Mouse (Mus musculus) CH12.LX (cell line): Measurements from ENCODE around the gene Prickle3. TPM values are rescaled to one million over a fixed set of nuclear protein-coding genes. Genes with fewer than 3 reads are reported as not detected.
A peak's percentile ranks its signal among the peaks of the same experiment; 100 is the strongest.
"Not testable (repeated sequence)": the region's sequence is repeated elsewhere in the genome, so short reads cannot be mapped to it uniquely, and the experiment has no call there.

Source experiments
- DNase-seq: peaks from one replicate; pipeline ENCODE4 v3.0.0-alpha.2; 2013; ENCODE audit errors: extremely low read depth
- H3K27ac ChIP-seq: 2 replicates; pipeline ENCODE4 v1.5.1; 2012; ENCODE audit warnings: low read depth, mild to moderate bottlenecking, control low read depth, moderate library complexity; ENCODE audit not compliant: insufficient read depth
- H3K27me3 ChIP-seq: replicated peaks from 2 replicates; pipeline ENCODE3; 2012; ENCODE audit warnings: inconsistent platforms
- H3K36me3 ChIP-seq, 2 experiments: replicated peaks in 1 of 2; 2 replicates each; pipeline versions ENCODE3 to v1.6.1; 2012; ENCODE audit warnings: inconsistent platforms in 1 of 2, low read length in 1 of 2, mild to moderate bottlenecking in 1 of 2, mixed read lengths in 1 of 2, moderate library complexity in 1 of 2; ENCODE audit not compliant: control insufficient read depth in 1 of 2, insufficient read depth in 1 of 2
- H3K4me1 ChIP-seq, 2 experiments: 2 replicates each; pipeline ENCODE4 v1.6.1; 2012; ENCODE audit warnings: inconsistent platforms in 1 of 2, moderate library complexity in 1 of 2; ENCODE audit not compliant: insufficient read depth in 2 of 2, control insufficient read depth in 1 of 2
- H3K4me2 ChIP-seq: 2 replicates; pipeline ENCODE4 v1.6.1; 2012; ENCODE audit warnings: low read depth, mild to moderate bottlenecking, control low read depth; ENCODE audit not compliant: poor library complexity, insufficient read depth, severe bottlenecking
- H3K4me3 ChIP-seq, 3 experiments: fragments of 150-350 bp in 1 of 3; sonication (generic) in 1 of 3; replicated peaks in 1 of 3; 2 replicates each; pipeline versions ENCODE3 to v1.5.1; 2011 to 2012; ENCODE audit warnings: low read depth in 2 of 3, low read length in 2 of 3, mild to moderate bottlenecking in 2 of 3, moderate library complexity in 2 of 3, control low read depth in 1 of 3, improper control_type of control experiment in 1 of 3, inconsistent platforms in 1 of 3, mixed read lengths in 1 of 3; ENCODE audit not compliant: poor library complexity in 1 of 3
- H3K79me2 ChIP-seq: replicated peaks from 2 replicates; pipeline ENCODE4 v1.6.1; 2012; ENCODE audit warnings: mild to moderate bottlenecking, moderate library complexity; ENCODE audit not compliant: control insufficient read depth, poor library complexity, insufficient read depth, severe bottlenecking; ENCODE audit errors: extremely low read depth
- H3K9ac ChIP-seq: 2 replicates; pipeline ENCODE4 v1.6.1; 2012; ENCODE audit warnings: low read depth, mild to moderate bottlenecking, control low read depth, moderate library complexity; ENCODE audit not compliant: insufficient read depth
- H3K9me3 ChIP-seq: replicated peaks from 2 replicates; pipeline ENCODE3; 2012; ENCODE audit warnings: low read length, inconsistent platforms, mixed read lengths
- CHD1 ChIP-seq: IDR thresholded peaks from 2 replicates; pipeline ENCODE4 v1.6.1; 2012; ENCODE audit warnings: low read depth, low read length, improper control_type of control experiment, inconsistent platforms
- ELF1 ChIP-seq: IDR thresholded peaks from 2 replicates; pipeline ENCODE4 v1.6.1; 2014; ENCODE audit warnings: low read depth, mild to moderate bottlenecking, inconsistent platforms, low read length, improper control_type of control experiment
- MYC ChIP-seq: IDR thresholded peaks from 2 replicates; pipeline ENCODE4 v1.6.1; 2011; ENCODE audit warnings: low read depth, mild to moderate bottlenecking, improper control_type of control experiment, low read length
- NRF1 ChIP-seq: IDR thresholded peaks from 2 replicates; pipeline ENCODE4 v1.6.1; 2014; ENCODE audit warnings: low read depth, mild to moderate bottlenecking, inconsistent platforms, low read length, improper control_type of control experiment, moderate library complexity
- POLR2A ChIP-seq: IDR thresholded peaks from 2 replicates; pipeline ENCODE4 v1.6.1; 2011; ENCODE audit warnings: low read depth, mild to moderate bottlenecking, improper control_type of control experiment, low read length
- TBP ChIP-seq: conservative IDR thresholded peaks from 2 replicates; pipeline ENCODE4 v1.6.1; 2011; ENCODE audit warnings: low read depth, low read length, improper control_type of control experiment
- dilution Hi-C: fragments of 300-500 bp; cut with MboI; formaldehyde crosslinking; loops from 2 replicates; pipeline ENCODE4 v1.14.3; 2020; ENCODE audit warnings: low sequenced_read_pairs; ENCODE audit not compliant: extremely low pct_unique_long_range_greater_than_20kb, extremely low pct_ligation_motif_present
- in situ Hi-C: fragments of 300-500 bp; cut with MboI; formaldehyde crosslinking; loops from 3 replicates; pipeline ENCODE4 v1.14.3; 2019; ENCODE audit warnings: low sequenced_read_pairs, low pct_ligation_motif_present, low pct_unique_long_range_greater_than_20kb, mixed read lengths
- polyA plus RNA-seq: library from polyadenylated mRNA; unstranded; fragments of >175 nt; gene quantifications from 2 replicates; pipeline ENCODE4 v1.2.1, GENCODE M21; 2012; ENCODE audit warnings: low read depth; ENCODE audit not compliant: insufficient read length
- total RNA-seq, 2 experiments: library from RNA; depleted of rRNA; stranded (reverse); fragments of 300-350 nt in 1 of 2; fragments of >200 nt in 1 of 2; gene quantifications; 2 replicates each; pipeline ENCODE4 v1.2.3; 2012 to 2014

Prickle3 gene
- total and polyA plus RNA-seq, 3 experiments, result 2.2 to 12.5 (median 4.5) TPM

GRCm38 (mm10) chrX:7714135-7714899 is 57.3 kb downstream of the Prickle3 start, which contains the start of gene Wdr45:
Gene Wdr45, plus strand, starts transcription at chrX:7714333.
- peak within 1 kb of the TSS; percentile 46 for H3K4me2 ChIP-seq
- H3K36me3 ChIP-seq, H3K9me3 ChIP-seq, H3K27me3 ChIP-seq, dilution Hi-C loops, in situ Hi-C loops, H3K79me2 ChIP-seq, H3K4me1 ChIP-seq: not testable (repeated sequence)
- peak within 1 kb of the TSS; percentile 47 to 57 (median 57) for H3K4me3 ChIP-seq
- peak within 1 kb of the TSS; percentile 60 for H3K27ac ChIP-seq
- H3K9ac ChIP-seq, result peak within 1 kb of the TSS; percentile 76
- 0 out of 2 replicates have a peak, but pooled peaks have one; percentile 26 for TF ChIP-seq MYC
- TF ChIP-seq NRF1, result peak; percentile 94
- peak; percentile 67 for TF ChIP-seq POLR2A
- 0 out of 2 replicates have a peak, but pooled peaks have one; percentile 20 for TF ChIP-seq TBP
- TF ChIP-seq ELF1, result peak; percentile 50
- peak; percentile 72; the same call in 1 of the 2 replicates for TF ChIP-seq CHD1
- peak; percentile 96 for DNase-seq

GRCm38 (mm10) chrX:7716058-7716457 is 59.0 kb downstream of the Prickle3 start:
- H3K4me2 ChIP-seq, H3K36me3 ChIP-seq, dilution Hi-C loops, H3K4me1 ChIP-seq, in situ Hi-C loops, H3K9me3 ChIP-seq, H3K27ac ChIP-seq, H3K4me3 ChIP-seq, H3K79me2 ChIP-seq, DNase-seq, H3K27me3 ChIP-seq, H3K9ac ChIP-seq: not testable (repeated sequence)

Other genes with a start within 250 kb of the Prickle3 start
- gene Foxp3, start 83.6 kb upstream of the Prickle3 start, total RNA-seq (2012; rRNA removed), result 0.38 and 0.55 TPM in 2 replicates
- gene Foxp3, start 83.6 kb upstream of the Prickle3 start, total RNA-seq (2014; rRNA removed), result not detected in 2 replicates
- 0.21 and 0.40 TPM in 2 replicates for gene Foxp3, start 83.6 kb upstream of the Prickle3 start, polyA plus RNA-seq
- 0.29 and 0.51 TPM in 2 replicates for gene Ppp1r3f, start 83.0 kb upstream of the Prickle3 start, total RNA-seq (2012; rRNA removed)
- 0.13 TPM in 1 of 2 replicates, not detected in the other for gene Ppp1r3f, start 83.0 kb upstream of the Prickle3 start, total RNA-seq (2014; rRNA removed)
- 0.16 and 0.57 TPM in 2 replicates for gene Ppp1r3f, start 83.0 kb upstream of the Prickle3 start, polyA plus RNA-seq
- 32.4 and 34.7 TPM in 2 replicates for gene Ccdc22, start 51.7 kb upstream of the Prickle3 start, total RNA-seq (2012; rRNA removed)
- gene Ccdc22, start 51.7 kb upstream of the Prickle3 start, total RNA-seq (2014; rRNA removed), result 24.4 and 26.0 TPM in 2 replicates
- 23.9 and 26.2 TPM in 2 replicates for gene Ccdc22, start 51.7 kb upstream of the Prickle3 start, polyA plus RNA-seq
- 0.17 and 0.21 TPM in 2 replicates for gene Cacna1f, start 50.2 kb upstream of the Prickle3 start, total RNA-seq (2012; rRNA removed)
- gene Cacna1f, start 50.2 kb upstream of the Prickle3 start, total RNA-seq (2014; rRNA removed), result not detected in 2 replicates
- gene Cacna1f, start 50.2 kb upstream of the Prickle3 start, polyA plus RNA-seq, result 0.07 TPM in 1 of 2 replicates, not detected in the other
- gene Syp, start 18.8 kb upstream of the Prickle3 start, total RNA-seq (2012; rRNA removed), result 0.80 and 1.2 TPM in 2 replicates
- 0.27 TPM in 2 replicates for gene Syp, start 18.8 kb upstream of the Prickle3 start, total RNA-seq (2014; rRNA removed)
- 0.65 and 0.74 TPM in 2 replicates for gene Syp, start 18.8 kb upstream of the Prickle3 start, polyA plus RNA-seq
- 163 and 183 TPM in 2 replicates for gene Plp2, start 14.1 kb downstream of the Prickle3 start, total RNA-seq (2012; rRNA removed)
- gene Plp2, start 14.1 kb downstream of the Prickle3 start, total RNA-seq (2014; rRNA removed), result 144 and 173 TPM in 2 replicates
- 207 and 247 TPM in 2 replicates for gene Plp2, start 14.1 kb downstream of the Prickle3 start, polyA plus RNA-seq
- 0.13 TPM in 1 of 2 replicates, not detected in the other for gene Magix, start 24.0 kb downstream of the Prickle3 start, total RNA-seq (2012; rRNA removed)
- not detected in 2 replicates for gene Magix, start 24.0 kb downstream of the Prickle3 start, total RNA-seq (2014; rRNA removed)
- gene Magix, start 24.0 kb downstream of the Prickle3 start, polyA plus RNA-seq, result not detected in 2 replicates
- 14.6 and 16.8 TPM in 2 replicates for gene Gpkow, start 39.9 kb downstream of the Prickle3 start, total RNA-seq (2012; rRNA removed)
- 6.6 and 9.3 TPM in 2 replicates for gene Gpkow, start 39.9 kb downstream of the Prickle3 start, total RNA-seq (2014; rRNA removed)
- 32.2 and 35.3 TPM in 2 replicates for gene Gpkow, start 39.9 kb downstream of the Prickle3 start, polyA plus RNA-seq
- 13.9 and 21.4 TPM in 2 replicates for gene Wdr45, start 57.1 kb downstream of the Prickle3 start, total RNA-seq (2012; rRNA removed)
- gene Wdr45, start 57.1 kb downstream of the Prickle3 start, total RNA-seq (2014; rRNA removed), result 19.4 and 24.1 TPM in 2 replicates
- 18.0 and 21.7 TPM in 2 replicates for gene Wdr45, start 57.1 kb downstream of the Prickle3 start, polyA plus RNA-seq
- gene Gm45208, start 65.0 kb downstream of the Prickle3 start, total RNA-seq (2012; rRNA removed), result 0.47 TPM in 1 of 2 replicates, not detected in the other
- gene Gm45208, start 65.0 kb downstream of the Prickle3 start, total RNA-seq (2014; rRNA removed), result not detected in 2 replicates
- 13.0 and 13.1 TPM in 2 replicates for gene Gm45208, start 65.0 kb downstream of the Prickle3 start, polyA plus RNA-seq
- gene Praf2, start 71.2 kb downstream of the Prickle3 start, total RNA-seq (2012; rRNA removed), result 41.8 and 49.1 TPM in 2 replicates
- gene Praf2, start 71.2 kb downstream of the Prickle3 start, total RNA-seq (2014; rRNA removed), result 25.7 and 26.9 TPM in 2 replicates
- gene Praf2, start 71.2 kb downstream of the Prickle3 start, polyA plus RNA-seq, result 40.5 and 40.6 TPM in 2 replicates
- gene Ccdc120, start 93.6 kb downstream of the Prickle3 start, total RNA-seq (2012; rRNA removed), result 3.6 and 6.9 TPM in 2 replicates
- gene Ccdc120, start 93.6 kb downstream of the Prickle3 start, total RNA-seq (2014; rRNA removed), result 3.5 and 4.4 TPM in 2 replicates
- gene Ccdc120, start 93.6 kb downstream of the Prickle3 start, polyA plus RNA-seq, result 6.9 and 9.0 TPM in 2 replicates
- 12.9 and 15.9 TPM in 2 replicates for gene Tfe3, start 105.3 kb downstream of the Prickle3 start, total RNA-seq (2012; rRNA removed)
- 6.7 and 8.3 TPM in 2 replicates for gene Tfe3, start 105.3 kb downstream of the Prickle3 start, total RNA-seq (2014; rRNA removed)
- 26.0 TPM in 2 replicates for gene Tfe3, start 105.3 kb downstream of the Prickle3 start, polyA plus RNA-seq
- gene Gripap1, start 132.5 kb downstream of the Prickle3 start, total RNA-seq (2012; rRNA removed), result 25.5 and 27.1 TPM in 2 replicates
- gene Gripap1, start 132.5 kb downstream of the Prickle3 start, total RNA-seq (2014; rRNA removed), result 15.7 and 19.9 TPM in 2 replicates
- gene Gripap1, start 132.5 kb downstream of the Prickle3 start, polyA plus RNA-seq, result 49.4 and 53.1 TPM in 2 replicates
- gene Kcnd1, start 165.0 kb downstream of the Prickle3 start, total RNA-seq (2012; rRNA removed), result 0.38 and 0.51 TPM in 2 replicates
- gene Kcnd1, start 165.0 kb downstream of the Prickle3 start, total RNA-seq (2014; rRNA removed), result 0.57 and 0.63 TPM in 2 replicates
- 3.1 and 3.4 TPM in 2 replicates for gene Kcnd1, start 165.0 kb downstream of the Prickle3 start, polyA plus RNA-seq
- gene Otud5, start 184.1 kb downstream of the Prickle3 start, total RNA-seq (2012; rRNA removed), result 46.6 and 67.8 TPM in 2 replicates
- gene Otud5, start 184.1 kb downstream of the Prickle3 start, total RNA-seq (2014; rRNA removed), result 58.0 and 61.5 TPM in 2 replicates
- 92.7 and 101 TPM in 2 replicates for gene Otud5, start 184.1 kb downstream of the Prickle3 start, polyA plus RNA-seq
- 102 and 177 TPM in 2 replicates for gene Pim2, start 221.0 kb downstream of the Prickle3 start, total RNA-seq (2012; rRNA removed)
- 91.7 and 119 TPM in 2 replicates for gene Pim2, start 221.0 kb downstream of the Prickle3 start, total RNA-seq (2014; rRNA removed)
- gene Pim2, start 221.0 kb downstream of the Prickle3 start, polyA plus RNA-seq, result 146 and 171 TPM in 2 replicates
- gene Slc35a2, start 226.8 kb downstream of the Prickle3 start, total RNA-seq (2012; rRNA removed), result 28.8 and 30.6 TPM in 2 replicates
- gene Slc35a2, start 226.8 kb downstream of the Prickle3 start, total RNA-seq (2014; rRNA removed), result 15.2 and 21.2 TPM in 2 replicates
- gene Slc35a2, start 226.8 kb downstream of the Prickle3 start, polyA plus RNA-seq, result 25.5 and 26.4 TPM in 2 replicates
- gene Pqbp1, start 242.0 kb downstream of the Prickle3 start, total RNA-seq (2012; rRNA removed), result 94.3 and 103 TPM in 2 replicates
- 96.6 and 101 TPM in 2 replicates for gene Pqbp1, start 242.0 kb downstream of the Prickle3 start, total RNA-seq (2014; rRNA removed)
- 119 and 130 TPM in 2 replicates for gene Pqbp1, start 242.0 kb downstream of the Prickle3 start, polyA plus RNA-seq
- 37.6 and 38.8 TPM in 2 replicates for gene Timm17b, start 242.1 kb downstream of the Prickle3 start, total RNA-seq (2012; rRNA removed)
- gene Timm17b, start 242.1 kb downstream of the Prickle3 start, total RNA-seq (2014; rRNA removed), result 25.8 and 33.1 TPM in 2 replicates
- 75.9 and 76.7 TPM in 2 replicates for gene Timm17b, start 242.1 kb downstream of the Prickle3 start, polyA plus RNA-seq